Mouse (Mus musculus) testis, adult 2 months (tissue): ENCODE data around the gene Ywhab.
A peak's percentile ranks its signal among the peaks of the same experiment; 100 is the strongest.

ENCODE experiments used
- CTCF ChIP-seq: fragments of 200-500 bp; IDR thresholded peaks from 2 replicates; pipeline ENCODE4 v1.5.1; 2012; ENCODE audit warnings: low read depth, mild to moderate bottlenecking, inconsistent platforms, low read length, moderate library complexity; ENCODE audit not compliant: control insufficient read depth, insufficient read depth, insufficient replicate concordance
- POLR2A ChIP-seq: fragments of 200-500 bp; IDR thresholded peaks from 2 replicates; pipeline ENCODE4 v1.6.1; 2012; ENCODE audit warnings: low read depth, mild to moderate bottlenecking, inconsistent platforms, low read length, moderate library complexity; ENCODE audit not compliant: control insufficient read depth

DNA sequence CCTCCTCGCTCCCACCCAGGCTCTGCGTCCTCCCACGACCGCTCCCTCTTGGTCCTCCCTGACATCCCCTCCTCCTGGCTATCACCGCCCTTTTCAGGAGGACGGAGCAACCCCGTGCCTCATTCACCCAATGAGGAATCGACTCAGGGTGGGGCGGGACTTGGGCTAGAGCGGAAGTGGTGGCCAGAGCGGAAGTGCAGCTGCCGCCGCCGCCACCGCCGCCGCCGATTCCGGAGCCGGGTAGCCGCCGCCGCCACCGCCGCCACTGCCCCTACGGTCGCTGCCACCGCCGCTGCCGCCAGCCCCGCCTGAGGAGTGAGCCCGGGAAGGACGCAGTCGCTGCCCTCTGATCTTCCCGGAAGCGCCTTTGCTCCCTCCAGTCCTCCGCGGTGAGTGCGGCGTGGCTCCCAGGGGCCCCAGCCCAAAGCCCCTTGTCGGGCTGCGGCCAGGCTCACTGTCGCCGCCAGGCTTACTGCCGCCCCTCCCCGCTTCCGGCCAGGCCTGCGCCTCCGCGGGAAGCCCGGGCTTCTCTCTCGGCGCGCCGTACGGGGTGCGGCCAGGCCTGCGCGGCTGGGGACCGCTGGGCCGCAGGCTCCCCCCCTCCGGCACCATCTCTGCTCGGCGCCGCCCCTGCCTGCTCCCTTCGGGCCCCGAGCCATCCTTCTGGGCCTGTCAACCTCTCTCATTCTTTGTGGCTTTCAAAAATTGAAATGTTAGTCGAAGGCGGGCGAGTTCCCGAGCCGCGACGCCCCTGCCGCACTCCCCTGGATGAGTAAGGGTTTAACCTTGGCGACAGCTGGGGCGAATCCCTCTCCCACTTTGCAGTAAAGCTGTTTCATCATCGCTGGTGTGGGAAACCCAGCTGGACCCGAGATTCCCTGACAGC, 460 bp downstream of the Ywhab start:
- TF ChIP-seq POLR2A (peak; percentile 82), CTCF (no peak)
